8 mouse cellular contexts compared by ENCODE assay signal in genomic region chr12:21111476-21112452, GRCm38 (mm10).
DNase-seq lines count a peak whose midpoint lies in the region; ATAC-seq and TF ChIP-seq lines count a peak whose summit lies in the region.

No protein-coding gene starts in this region.

- intact Hi-C loops in left cerebral cortex, postnatal 10 days (cut with DNase I): loop anchor here (1.0 to 5.0 kb wide), 4 partner anchors 51 to 155 kb away; no protein-coding TSS in a partner anchor

- no peaks in the 10 kb centered on the region for H3K4me1 ChIP-seq in cortical plate, adult 2 months (ENCODE audit: control insufficient read depth, insufficient read depth, low read length)
- no peaks in the 10 kb centered on the region for H3K4me1 ChIP-seq in hindbrain, postnatal 0 days (ENCODE audit: insufficient read depth, low read length)
- H3K4me1 ChIP-seq in megakaryocyte, embryonic 14.5 days: peaks cover 24% of the 10 kb centered on the region

- H3K9me3 ChIP-seq in hindbrain, postnatal 0 days (ENCODE audit: low read length): no peaks in the 10 kb centered on the region
- H3K9me3 ChIP-seq in megakaryocyte, embryonic 14.5 days: no peaks in the 10 kb centered on the region

- TF ChIP-seq CTCF in cortical plate, adult 2 months (IDR thresholded peaks at IDR 0.05; ENCODE audit: extremely low read depth, insufficient read depth, low read length): no peak
- no peak for TF ChIP-seq CTCF in hindbrain, postnatal 0 days (IDR thresholded peaks at IDR 0.05; ENCODE audit: low read depth)

- peak; percentile 99 for ATAC-seq in hindbrain, postnatal 0 days

- TF ChIP-seq POLR2A in cortical plate, adult 2 months (IDR thresholded peaks at IDR 0.05; ENCODE audit: extremely low read depth, insufficient read depth, low read length): 0 out of 2 replicates have a peak, but pooled peaks have one; percentile 11

- peak overlapping the region; percentile 68 for H3K4me2 ChIP-seq in hindbrain, postnatal 0 days (ENCODE audit: low read depth, low read length)

- H3K4me3 ChIP-seq in cortical plate, adult 2 months (ENCODE audit: insufficient read depth, low read length): peak overlapping the region; percentile 45
- H3K4me3 ChIP-seq in hindbrain, postnatal 0 days (ENCODE audit: low read length): peak overlapping the region; percentile 63
- H3K4me3 ChIP-seq in megakaryocyte, embryonic 14.5 days (replicated peaks): peak overlapping the region; percentile 94

- DNase-seq in adrenal gland, adult (ENCODE audit: inconsistent age in 2 of 2, low spot score in 1 of 2): peak; percentile 90 to 95
- DNase-seq in gastrocnemius, adult 8-10 months (ENCODE audit: low spot score in 2 of 2): peak; percentile 59 to 65
- peak; percentile 93 for DNase-seq in hindbrain, postnatal 0 days (ENCODE audit: low spot score)
- peak; percentile 57 to 93 for DNase-seq in left cerebral cortex, postnatal 10 days (ENCODE audit: extremely low spot score in 1 of 2, low spot score in 2 of 2)
- DNase-seq in right cerebral cortex, postnatal 10 days (ENCODE audit: low spot score in 2 of 2): peak; percentile 85 to 87
- DNase-seq in urinary bladder, postnatal 14 days (ENCODE audit: low spot score): peak; percentile 88

- WGBS in hindbrain, postnatal 0 days: under 1% methylated on average over 94 of the region's 118 CpGs

- H3K27ac ChIP-seq in cortical plate, adult 2 months (ENCODE audit: insufficient read depth, low read length): peak overlapping the region; percentile 84
- H3K27ac ChIP-seq in hindbrain, postnatal 0 days: peak overlapping the region; percentile 86

- peak overlapping the region; percentile 75 for H3K9ac ChIP-seq in hindbrain, postnatal 0 days (replicated peaks; ENCODE audit: low read length)

- H3K36me3 ChIP-seq in hindbrain, postnatal 0 days (ENCODE audit: insufficient read depth, low read length): no peaks in the 10 kb centered on the region
- H3K36me3 ChIP-seq in megakaryocyte, embryonic 14.5 days (replicated peaks; ENCODE audit: low read length): no peaks in the 10 kb centered on the region

- H3K27me3 ChIP-seq in hindbrain, postnatal 0 days (ENCODE audit: insufficient read depth, low read length): no peaks in the 10 kb centered on the region
- H3K27me3 ChIP-seq in megakaryocyte, embryonic 14.5 days (replicated peaks): no peaks in the 10 kb centered on the region

Comparison
In these comparisons a context has a peak if more than half of its experiments do, and no peak if none do; other contexts are left out.
1. Peak in every context shown above with its lines: DNase-seq, ATAC-seq, H3K4me3 ChIP-seq and H3K27ac ChIP-seq.